Mouse (Mus musculus) layer of hippocampus, adult 2 months (tissue): ENCODE results near the gene Usp50. TPM values are rescaled to one million over a fixed set of nuclear protein-coding genes. Genes with fewer than 3 reads are reported as not detected.

Experiments
- DNase-seq, 2 experiments: peaks; one replicate each; pipeline ENCODE4 v3.0.0; 2022; ENCODE audit warnings: low spot score in 2 of 2
- H3K27ac ChIP-seq: fragments of 200-600 bp; 2 replicates; pipeline ENCODE4 v1.8.1; 2022
- H3K4me3 ChIP-seq: fragments of 200-600 bp; 2 replicates; pipeline ENCODE4 v1.8.1; 2022; ENCODE audit warnings: mild to moderate bottlenecking
- CTCF ChIP-seq: fragments of 200-600 bp; conservative IDR thresholded peaks from 2 replicates; pipeline ENCODE4 v1.8.1; 2022; ENCODE audit warnings: antibody characterized with exemption, mild to moderate bottlenecking, moderate library complexity
- total RNA-seq, 2 experiments: library from RNA; stranded (reverse); gene quantifications; 2 replicates each; pipeline ENCODE4 v1.2.3; 2021

Usp50 gene
- total RNA-seq, 2 experiments from 2014 or later = 3.0 to 3.3 TPM

DNA sequence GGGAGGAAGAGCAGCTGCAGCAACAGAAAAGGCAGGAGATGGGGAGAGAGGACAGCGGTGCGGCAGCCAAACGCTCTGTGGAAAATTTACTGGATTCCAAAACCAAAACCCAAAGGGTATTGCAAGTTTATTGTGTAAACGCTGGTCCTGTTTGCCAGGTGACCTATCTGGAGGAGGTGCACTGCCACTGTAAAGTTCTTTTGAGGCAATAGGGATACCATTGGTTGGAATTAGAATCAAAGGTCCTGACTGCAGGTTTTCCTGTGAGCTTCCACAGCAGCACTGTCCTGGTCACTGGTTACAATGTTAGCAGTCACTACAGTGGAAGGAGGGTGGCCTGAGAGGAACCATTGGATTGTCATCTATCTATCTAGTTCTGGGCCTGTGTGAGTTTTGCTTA lies 54.1 kb downstream of the Usp50 start:
- DNase-seq = no peak
- TF ChIP-seq CTCF = no peak
- Histone ChIP-seq H3K27ac (no peak overlapping the region), H3K4me3 (no peak overlapping the region)

DNA sequence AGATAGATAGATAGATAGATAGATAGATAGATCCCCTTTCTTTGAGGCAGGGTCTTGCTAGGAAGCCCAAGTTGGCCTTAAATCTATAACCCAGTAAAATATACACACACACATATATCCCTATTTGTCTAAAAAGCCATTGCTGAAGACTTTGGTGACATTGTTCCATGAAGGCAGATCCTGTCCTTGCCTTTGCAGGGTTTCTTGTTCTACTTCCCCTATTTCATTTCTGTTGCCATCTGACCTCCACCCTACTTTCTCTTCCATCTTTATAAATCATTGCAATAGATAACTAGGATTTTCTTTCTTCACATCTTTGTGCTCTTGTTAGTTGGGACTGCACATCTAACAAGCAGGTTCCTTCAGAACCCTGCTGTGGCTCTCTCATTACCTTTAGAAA lies 70.3 kb downstream of the Usp50 start:
- no peak overlapping the region for H3K27ac ChIP-seq
- no peak overlapping the region for H3K4me3 ChIP-seq
- TF ChIP-seq CTCF = no peak
- DNase-seq = no peak

DNA sequence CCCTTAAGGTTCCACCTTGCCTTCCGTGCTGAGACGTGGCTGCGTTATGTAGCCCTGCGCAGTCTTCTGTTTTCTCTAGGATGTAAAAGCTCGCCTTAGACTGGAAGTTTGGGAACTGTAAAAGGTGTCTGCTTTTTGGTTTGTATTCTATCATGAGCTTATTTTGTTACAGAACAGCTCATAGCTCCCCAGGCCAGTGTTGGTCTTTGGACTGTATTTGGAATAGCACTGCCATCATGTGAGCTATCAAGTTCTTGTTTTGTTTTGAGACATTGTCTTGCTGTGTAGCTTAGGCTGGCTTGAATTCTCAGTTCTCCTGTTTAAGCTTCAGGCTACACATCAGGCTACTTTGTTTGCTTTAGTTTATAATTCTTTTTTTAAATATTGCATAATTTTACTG lies 70.7 kb downstream of the Usp50 start:
- no peak for TF ChIP-seq CTCF
- DNase-seq = no peak
- no peak overlapping the region for H3K27ac ChIP-seq
- H3K4me3 ChIP-seq = no peak overlapping the region

DNA sequence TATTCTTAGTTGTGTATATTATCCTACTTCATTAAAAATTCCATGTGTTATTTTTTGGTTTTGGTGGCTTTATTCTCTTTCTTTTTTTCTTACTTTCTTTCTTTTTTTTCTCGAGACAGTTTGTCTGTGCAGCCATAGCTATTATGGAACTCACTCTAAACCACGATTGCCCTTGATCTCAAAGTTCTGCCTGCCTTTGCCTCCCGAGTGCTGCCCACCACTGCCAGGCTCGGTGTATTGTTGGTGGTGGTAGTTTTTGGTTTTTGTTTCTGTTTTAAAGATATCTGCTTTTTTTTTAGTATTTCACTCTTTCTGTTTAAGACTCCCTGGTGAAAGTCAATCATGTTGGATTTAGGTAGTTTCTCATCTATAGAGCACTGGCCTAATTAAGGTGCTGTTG lies 74.9 kb downstream of the Usp50 start:
- TF ChIP-seq CTCF = no peak

DNA sequence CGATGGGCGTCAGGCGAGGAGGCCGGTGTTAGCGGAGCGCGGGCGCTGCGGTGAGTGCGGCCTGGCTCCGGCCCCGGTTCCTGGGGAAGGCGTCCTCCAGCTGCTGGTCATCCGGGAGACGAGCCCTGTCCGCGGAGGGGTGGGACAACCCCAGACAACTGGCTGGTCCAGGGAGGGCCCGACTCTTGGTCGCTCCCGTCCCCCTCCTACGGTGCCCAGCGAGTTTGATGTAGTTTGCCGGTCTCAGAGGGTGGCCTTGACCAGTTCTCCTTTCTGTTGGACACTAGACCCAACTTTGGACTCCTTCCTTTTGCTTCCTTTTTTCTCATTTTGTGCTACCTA lies 75.9 kb downstream of the Usp50 start:
- no peak for DNase-seq
- Histone ChIP-seq H3K4me3 (peak overlapping the region; percentile 87), H3K27ac (peak overlapping the region; percentile 91)
- TF ChIP-seq CTCF = no peak

More for the DNA sequence above, 74.9 kb downstream of the Usp50 start:
- Histone ChIP-seq H3K4me3 (peak overlapping the region; percentile 87), H3K27ac (no peak overlapping the region)
- DNase-seq = no peak

DNA sequence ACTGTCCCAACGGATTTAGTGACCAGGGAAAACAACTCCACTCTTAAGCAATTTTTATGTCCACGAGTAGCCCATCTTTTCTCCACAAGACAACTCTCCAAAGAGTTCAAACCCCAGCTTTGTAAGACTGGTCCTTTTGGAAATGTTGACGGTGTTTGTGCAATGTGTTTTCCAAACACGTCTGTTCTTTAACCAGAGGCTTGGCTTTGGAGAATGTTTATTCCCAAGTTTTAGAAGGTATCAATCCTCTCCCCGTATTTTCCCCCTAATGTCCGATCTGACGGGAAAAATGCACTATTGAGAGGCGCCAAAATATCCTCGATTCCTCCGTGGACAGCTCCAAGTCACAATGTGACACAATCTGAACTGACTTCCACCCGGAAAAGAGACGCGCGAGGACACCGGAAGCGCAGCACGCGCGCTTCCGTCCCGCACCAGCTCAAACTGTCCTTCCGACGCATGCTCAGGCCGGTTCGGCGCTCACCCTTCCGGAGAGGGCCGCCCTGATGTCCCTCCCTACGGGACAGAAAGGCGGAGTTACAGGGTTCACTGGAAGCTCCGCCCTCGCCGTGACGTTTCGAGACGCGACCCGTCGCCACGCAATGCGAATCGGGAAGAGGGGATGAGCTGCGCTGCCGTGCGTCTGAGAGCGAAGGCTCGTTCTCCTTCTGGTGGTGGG lies 76.4 kb downstream of the Usp50 start, which contains the start of gene Usp8:
Gene Usp8 (plus strand): TSS at position 570 of the 679 bp plus-strand sequence.
- peak within 1 kb of the TSS; percentile 91 for H3K27ac ChIP-seq
- peak; percentile 98 to 99 for DNase-seq
- no peak for TF ChIP-seq CTCF
- H3K4me3 ChIP-seq = peak within 1 kb of the TSS; percentile 87

DNA sequence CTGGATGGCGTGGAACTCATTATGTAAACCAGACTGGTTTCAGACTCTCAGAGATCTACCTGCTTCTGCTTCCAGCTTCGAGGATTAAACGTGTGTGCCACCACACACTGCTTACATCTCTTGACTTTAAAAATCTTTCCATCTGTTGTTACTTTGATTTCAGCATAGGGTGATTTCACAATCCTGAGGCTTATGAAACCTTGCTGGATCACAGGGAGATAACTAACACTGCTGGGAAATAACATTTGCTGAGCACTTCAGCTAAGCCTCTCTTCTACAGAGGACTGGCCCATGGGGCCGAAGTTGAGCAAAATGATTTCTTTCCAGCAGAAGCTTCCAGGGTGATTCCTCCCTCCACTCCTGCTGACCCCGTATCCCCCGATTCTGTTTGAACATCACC lies 88.0 kb downstream of the Usp50 start:
- DNase-seq = no peak
- no peak for TF ChIP-seq CTCF
- H3K4me3 ChIP-seq = no peak overlapping the region
- H3K27ac ChIP-seq = no peak overlapping the region

DNA sequence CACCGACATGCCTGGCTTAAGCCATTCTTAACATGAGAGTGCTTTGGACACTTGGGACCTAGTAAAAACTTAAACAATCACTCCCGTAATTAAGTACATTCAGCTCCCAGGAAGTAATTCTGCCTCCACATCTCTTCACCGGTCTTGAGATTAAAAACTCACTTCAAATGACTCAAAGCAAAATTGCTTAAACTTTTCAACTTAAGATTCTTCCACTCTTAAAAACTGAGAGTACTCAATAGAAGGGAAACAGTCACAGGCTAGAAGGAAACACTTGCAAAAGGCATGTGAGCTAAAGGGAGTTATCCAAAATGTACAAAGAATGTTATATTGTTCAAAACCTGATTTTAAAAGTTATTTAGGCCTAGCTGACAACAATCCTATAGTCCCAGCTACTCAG lies 92.0 kb downstream of the Usp50 start:
- Histone ChIP-seq H3K4me3 (no peak overlapping the region), H3K27ac (no peak overlapping the region)
- no peak for DNase-seq
- no peak for TF ChIP-seq CTCF

DNA sequence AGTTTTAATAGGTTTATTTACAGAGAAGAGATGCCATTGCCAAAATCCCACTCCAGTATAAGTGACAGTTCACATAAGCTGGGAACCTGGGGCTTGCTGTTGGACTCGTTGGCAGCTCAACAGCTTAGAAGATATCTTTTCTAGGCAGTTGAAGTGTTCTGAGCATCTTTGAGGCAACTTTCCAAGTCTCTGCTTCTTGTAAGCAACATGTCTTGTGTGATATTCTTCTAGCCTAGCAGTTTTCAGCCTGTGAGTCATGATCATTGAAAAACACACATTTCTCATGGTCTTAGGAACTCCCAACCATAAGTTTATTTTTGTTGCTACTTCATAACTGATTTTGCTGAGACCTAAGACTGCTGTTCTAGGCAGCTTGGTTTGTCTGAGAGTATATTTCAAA lies 100.3 kb downstream of the Usp50 start:
- no peak for DNase-seq
- H3K27ac ChIP-seq = peak overlapping the region; percentile 40; the same call in 1 of the 2 replicates
- no peak for TF ChIP-seq CTCF

DNA sequence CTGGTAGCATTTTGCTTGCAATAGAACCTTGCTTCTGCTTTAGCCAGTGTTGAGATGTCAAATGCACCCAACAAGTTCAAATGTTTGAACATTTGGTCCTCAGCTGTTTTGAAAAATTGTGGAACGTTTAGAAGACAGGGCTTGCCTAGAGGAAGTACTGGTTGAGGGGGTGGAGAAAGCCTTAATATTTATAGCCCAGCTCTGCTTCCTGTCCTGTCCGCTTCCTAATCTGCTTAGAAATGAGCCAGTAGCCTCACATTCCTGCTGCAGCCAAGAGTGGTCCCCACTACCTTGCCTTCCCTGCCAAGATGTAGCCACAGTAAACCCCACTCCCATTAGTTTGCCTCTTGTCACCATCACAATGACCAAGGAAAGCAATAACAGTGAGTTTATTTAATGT lies 100.9 kb downstream of the Usp50 start:
- Histone ChIP-seq H3K27ac (peak overlapping the region; percentile 40; the same call in 1 of the 2 replicates), H3K4me3 (no peak overlapping the region)
- no peak for DNase-seq
- TF ChIP-seq CTCF = no peak

More for the DNA sequence above, 100.3 kb downstream of the Usp50 start:
- H3K4me3 ChIP-seq = no peak overlapping the region

DNA sequence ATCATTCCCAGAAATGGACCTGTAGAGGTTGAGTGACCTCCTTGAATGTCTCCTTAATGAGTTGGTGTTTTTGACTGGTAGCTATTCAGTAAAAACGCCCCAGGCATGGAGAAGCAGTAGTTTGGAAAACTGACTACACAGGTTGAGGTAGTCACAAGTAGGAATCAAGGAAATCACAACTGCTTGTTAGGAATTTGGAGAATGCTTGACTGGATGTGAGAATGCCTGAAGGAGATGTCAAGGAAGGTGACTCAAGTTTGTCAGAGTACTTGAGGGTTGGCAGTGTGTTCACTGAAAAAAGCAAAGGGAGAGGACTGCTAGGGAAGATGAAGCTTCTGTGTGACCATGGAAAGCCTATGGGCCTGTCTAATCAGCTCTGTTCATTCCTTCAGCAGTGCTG lies 105.9 kb downstream of the Usp50 start:
- TF ChIP-seq CTCF = no peak
- Histone ChIP-seq H3K4me3 (no peak overlapping the region), H3K27ac (no peak overlapping the region)
- no peak for DNase-seq

DNA sequence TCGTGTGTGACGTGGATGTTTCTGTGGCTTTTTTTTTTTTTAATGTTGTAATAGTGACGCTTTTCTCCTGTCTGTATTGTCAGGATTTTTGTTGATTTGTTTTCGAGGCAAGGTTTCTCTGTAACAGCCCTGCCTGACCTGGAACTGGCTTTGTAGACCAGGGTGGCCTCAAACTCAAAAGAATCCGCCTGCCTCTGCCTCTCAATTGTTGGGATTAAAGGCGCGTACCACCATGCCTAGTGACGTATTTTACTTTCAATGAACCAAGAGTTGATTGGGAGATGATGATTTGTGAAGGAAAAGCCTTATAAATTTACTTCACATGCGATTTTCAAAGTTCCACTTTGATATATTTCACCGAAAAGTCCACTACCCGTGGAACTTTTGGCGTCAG lies 107.2 kb downstream of the Usp50 start, which contains the start of gene Gabpb1:
Gene Gabpb1 (minus strand): TSS at position 216 of the 394 bp plus-strand sequence.
- DNase-seq = peak; percentile 4 to 19
- H3K4me3 ChIP-seq = peak within 1 kb of the TSS; percentile 94
- TF ChIP-seq CTCF = no peak

DNA sequence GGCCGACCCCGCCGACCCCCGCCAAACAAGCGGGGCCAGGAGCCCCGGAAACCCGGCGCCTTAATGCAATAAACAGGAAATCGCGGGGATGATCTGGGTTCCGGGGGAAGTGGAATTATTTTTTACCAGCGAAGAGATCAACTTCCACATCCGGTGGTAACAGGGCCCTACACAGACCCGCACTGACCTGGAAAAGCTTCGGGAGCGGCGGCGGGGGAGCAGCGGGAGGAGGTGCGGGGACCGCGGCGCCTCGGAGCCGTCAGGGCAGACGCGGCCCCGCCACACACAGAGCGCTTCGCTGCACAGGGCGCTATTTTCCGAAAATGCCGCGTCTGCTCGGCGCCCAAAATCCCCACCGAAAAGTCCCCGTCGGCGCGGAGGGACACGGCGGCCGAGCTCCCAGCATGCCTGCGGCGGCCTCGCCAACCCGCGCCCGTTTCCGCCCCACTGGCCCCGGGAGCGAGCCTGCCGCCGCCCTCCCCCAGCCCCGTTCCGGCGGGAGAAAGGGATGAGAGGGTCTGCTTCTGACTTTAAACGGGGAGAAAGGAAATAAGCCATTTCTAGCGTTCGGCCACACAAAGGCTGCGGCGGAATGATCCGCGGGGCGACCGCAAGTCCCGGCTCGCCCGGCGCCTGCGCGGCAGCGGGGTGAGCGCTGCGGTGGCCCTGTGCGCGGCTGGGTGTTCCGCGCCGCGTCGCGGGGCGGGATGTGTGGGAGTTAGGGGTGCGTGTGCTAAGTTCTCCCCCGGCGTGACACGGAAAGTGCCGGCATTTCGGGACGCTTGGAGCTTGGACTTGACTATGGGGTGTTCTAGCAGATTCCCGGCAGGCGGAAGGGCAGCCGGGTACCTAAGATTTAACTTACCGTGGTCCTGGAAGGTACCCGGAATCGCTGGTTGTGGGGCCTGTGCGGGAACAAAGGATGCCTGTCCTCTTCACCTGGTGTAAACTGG lies 107.8 kb downstream of the Usp50 start:
- DNase-seq = peak; percentile 79 to 86
- no peak for TF ChIP-seq CTCF
- H3K4me3 ChIP-seq = peak overlapping the region; percentile 94
- H3K27ac ChIP-seq = peak overlapping the region; percentile 99

More for the DNA sequence above, 107.2 kb downstream of the Usp50 start, which contains the start of gene Gabpb1:
- peak within 1 kb of the TSS; percentile 99 for H3K27ac ChIP-seq
